Mouse (Mus musculus) MEL (cell line): ENCODE measurements around the gene Plekhj1. TPM values are rescaled to one million over a fixed set of nuclear protein-coding genes. Genes with fewer than 3 reads are reported as not detected.
A peak's percentile ranks its signal among the peaks of the same experiment; 100 is the strongest.

Source experiments
- DNase-seq: peaks from one replicate; pipeline ENCODE4 v3.0.0; 2011; ENCODE audit warnings: low read depth, low spot score
- H3K27ac ChIP-seq: 2 replicates; pipeline ENCODE4 v1.5.1; 2012; ENCODE audit warnings: low read depth, mild to moderate bottlenecking, control low read depth, low read length, moderate library complexity; ENCODE audit not compliant: control insufficient read depth
- H3K27me3 ChIP-seq, 2 experiments: fragments of 150-350 bp in 1 of 2; sonication (generic) in 1 of 2; 2 replicates each; pipeline ENCODE4 v1.6.1; 2012; ENCODE audit warnings: low read length in 2 of 2, mild to moderate bottlenecking in 2 of 2, improper control_type of control experiment in 1 of 2, moderate library complexity in 1 of 2; ENCODE audit not compliant: insufficient read depth in 2 of 2, control insufficient read depth in 1 of 2
- H3K36me3 ChIP-seq, 2 experiments: 2 replicates each; pipeline ENCODE4 v1.6.1; 2012 to 2014; ENCODE audit warnings: low read length in 2 of 2, improper control_type of control experiment in 1 of 2, inconsistent platforms in 1 of 2, mild to moderate bottlenecking in 1 of 2; ENCODE audit not compliant: insufficient read depth in 2 of 2, control insufficient read depth in 1 of 2
- H3K4me1 ChIP-seq, 2 experiments: fragments of 150-350 bp in 1 of 2; sonication (generic) in 1 of 2; 2 replicates each; pipeline ENCODE4 v1.6.1; 2012; ENCODE audit warnings: low read length in 2 of 2, improper control_type of control experiment in 1 of 2, mild to moderate bottlenecking in 1 of 2; ENCODE audit not compliant: insufficient read depth in 2 of 2, control insufficient read depth in 1 of 2
- H3K4me3 ChIP-seq, 2 experiments: fragments of 150-350 bp in 1 of 2; sonication (generic) in 1 of 2; 2 replicates each; pipeline ENCODE4 v1.5.1; 2012; ENCODE audit warnings: low read depth in 2 of 2, low read length in 2 of 2, mild to moderate bottlenecking in 2 of 2, moderate library complexity in 2 of 2, control low read depth in 1 of 2, improper control_type of control experiment in 1 of 2; ENCODE audit not compliant: control insufficient read depth in 1 of 2, insufficient read depth in 1 of 2
- H3K79me2 ChIP-seq: 2 replicates; pipeline ENCODE4 v1.6.1; 2012; ENCODE audit warnings: mild to moderate bottlenecking, low read length, moderate library complexity; ENCODE audit not compliant: control insufficient read depth, poor library complexity, insufficient read depth
- H3K9ac ChIP-seq: 2 replicates; pipeline ENCODE4 v1.6.1; 2012; ENCODE audit warnings: low read depth, mild to moderate bottlenecking, control low read depth, low read length, moderate library complexity; ENCODE audit not compliant: control insufficient read depth, poor library complexity, severe bottlenecking
- H3K9me3 ChIP-seq: fragments of 150-350 bp; sonication (generic); replicated peaks from 2 replicates; pipeline ENCODE4 v1.6.1; 2012; ENCODE audit warnings: mild to moderate bottlenecking, low read length, improper control_type of control experiment, moderate library complexity; ENCODE audit not compliant: insufficient read depth
- BHLHE40 ChIP-seq: IDR thresholded peaks from 2 replicates; pipeline ENCODE4 v1.6.1; 2012; ENCODE audit warnings: low read depth, mild to moderate bottlenecking, inconsistent platforms, low read length, improper control_type of control experiment, borderline replicate concordance
- CHD1 ChIP-seq: IDR thresholded peaks from 2 replicates; pipeline ENCODE4 v1.6.1; 2012; ENCODE audit warnings: low read depth, mild to moderate bottlenecking, inconsistent platforms, low read length, improper control_type of control experiment
- CTCF ChIP-seq, 3 experiments: IDR thresholded peaks in 2 of 3; conservative IDR thresholded peaks in 1 of 3; 2 replicates each; pipeline ENCODE4 v1.5.1; 2011 to 2012; ENCODE audit warnings: low read length in 3 of 3, low read depth in 2 of 3, mild to moderate bottlenecking in 2 of 3, improper control_type of control experiment in 1 of 3, inconsistent platforms in 1 of 3, mixed read lengths in 1 of 3, moderate library complexity in 1 of 3; ENCODE audit not compliant: control insufficient read depth in 1 of 3, insufficient read depth in 1 of 3, poor library complexity in 1 of 3, severe bottlenecking in 1 of 3
- E2F4 ChIP-seq: IDR thresholded peaks from 2 replicates; pipeline ENCODE4 v1.6.1; 2011; ENCODE audit warnings: low read depth, low read length, improper control_type of control experiment, borderline replicate concordance
- ETS1 ChIP-seq: IDR thresholded peaks from 2 replicates; pipeline ENCODE4 v1.6.1; 2012; ENCODE audit warnings: low read depth, mild to moderate bottlenecking, inconsistent platforms, low read length, improper control_type of control experiment, moderate library complexity
- GABPA ChIP-seq: IDR thresholded peaks from 2 replicates; pipeline ENCODE4 v1.6.1; 2012; ENCODE audit warnings: low read depth, mild to moderate bottlenecking, inconsistent platforms, low read length, improper control_type of control experiment, moderate library complexity
- GATA1 ChIP-seq: IDR thresholded peaks from 2 replicates; pipeline ENCODE4 v1.6.1; 2011; ENCODE audit warnings: low read depth, low read length, improper control_type of control experiment
- HCFC1 ChIP-seq: IDR thresholded peaks from 2 replicates; pipeline ENCODE4 v1.6.1; 2012; ENCODE audit warnings: low read depth, mild to moderate bottlenecking, inconsistent platforms, low read length, improper control_type of control experiment, moderate library complexity
- JUND ChIP-seq: IDR thresholded peaks from 2 replicates; pipeline ENCODE4 v1.6.1; 2011; ENCODE audit warnings: low read depth, mild to moderate bottlenecking, improper control_type of control experiment, low read length
- KAT2A ChIP-seq: conservative IDR thresholded peaks from 2 replicates; pipeline ENCODE4 v1.6.1; 2012; ENCODE audit warnings: low read depth, low read length, improper control_type of control experiment, inconsistent platforms
- MAFK ChIP-seq: IDR thresholded peaks from 2 replicates; pipeline ENCODE4 v1.6.1; 2011; ENCODE audit warnings: low read depth, mild to moderate bottlenecking, low read length, improper control_type of control experiment, borderline replicate concordance
- MXI1 ChIP-seq: IDR thresholded peaks from 2 replicates; pipeline ENCODE4 v1.6.1; 2011; ENCODE audit warnings: mild to moderate bottlenecking, low read depth, low read length, improper control_type of control experiment
- MYB ChIP-seq: IDR thresholded peaks from 2 replicates; pipeline ENCODE4 v1.6.1; 2011; ENCODE audit warnings: mild to moderate bottlenecking, low read depth, low read length, improper control_type of control experiment
- MYC ChIP-seq: IDR thresholded peaks from 2 replicates; pipeline ENCODE4 v1.6.1; 2011; ENCODE audit warnings: low read depth, mild to moderate bottlenecking, low read length, improper control_type of control experiment, moderate library complexity
- NELFE ChIP-seq: IDR thresholded peaks from 2 replicates; pipeline ENCODE4 v1.6.1; 2011; ENCODE audit warnings: low read depth, low read length, improper control_type of control experiment
- NRF1 ChIP-seq: IDR thresholded peaks from 2 replicates; pipeline ENCODE4 v1.6.1; 2014; ENCODE audit warnings: low read depth, mild to moderate bottlenecking, inconsistent platforms, low read length, improper control_type of control experiment, moderate library complexity; ENCODE audit not compliant: poor library complexity, insufficient read depth, severe bottlenecking
- POLR2A ChIP-seq, 2 experiments: IDR thresholded peaks; 2 replicates each; pipeline ENCODE4 v1.6.1; 2011 to 2012; ENCODE audit warnings: low read length in 2 of 2, mild to moderate bottlenecking in 2 of 2, control low read depth in 1 of 2, improper control_type of control experiment in 1 of 2, low read depth in 1 of 2, moderate library complexity in 1 of 2; ENCODE audit not compliant: control insufficient read depth in 1 of 2, insufficient read depth in 1 of 2, poor library complexity in 1 of 2
- POLR2AphosphoS2 ChIP-seq: IDR thresholded peaks from 2 replicates; pipeline ENCODE4 v1.6.1; 2011; ENCODE audit warnings: low read length, improper control_type of control experiment
- POLR2AphosphoS5 ChIP-seq: IDR thresholded peaks from 2 replicates; pipeline ENCODE4 v1.6.1; 2012; ENCODE audit warnings: low read depth, borderline replicate concordance, mild to moderate bottlenecking, inconsistent platforms, low read length, moderate library complexity, mixed read lengths
- RAD21 ChIP-seq: IDR thresholded peaks from 2 replicates; pipeline ENCODE4 v1.6.1; 2011; ENCODE audit warnings: mild to moderate bottlenecking, low read depth, low read length, improper control_type of control experiment
- SIN3A ChIP-seq: IDR thresholded peaks from 2 replicates; pipeline ENCODE4 v1.6.1; 2012; ENCODE audit warnings: low read length, improper control_type of control experiment, inconsistent platforms
- SMC3 ChIP-seq: IDR thresholded peaks from 2 replicates; pipeline ENCODE4 v1.6.1; 2011; ENCODE audit warnings: low read depth, low read length, improper control_type of control experiment
- TAL1 ChIP-seq: IDR thresholded peaks from 2 replicates; pipeline ENCODE4 v1.6.1; 2012; ENCODE audit warnings: mild to moderate bottlenecking, inconsistent platforms, low read length, moderate library complexity, mixed read lengths
- TCF12 ChIP-seq: IDR thresholded peaks from 2 replicates; pipeline ENCODE4 v1.6.1; 2014; ENCODE audit warnings: low read depth, mild to moderate bottlenecking, inconsistent platforms, low read length, improper control_type of control experiment, moderate library complexity
- UBTF ChIP-seq: IDR thresholded peaks from 2 replicates; pipeline ENCODE4 v1.6.1; 2012; ENCODE audit warnings: low read depth, mild to moderate bottlenecking, inconsistent platforms, low read length, improper control_type of control experiment, moderate library complexity, borderline replicate concordance; ENCODE audit not compliant: insufficient read depth
- USF1 ChIP-seq: IDR thresholded peaks from 2 replicates; pipeline ENCODE4 v1.6.1; 2014; ENCODE audit warnings: low read depth, mild to moderate bottlenecking, inconsistent platforms, low read length, improper control_type of control experiment, moderate library complexity
- USF2 ChIP-seq, 2 experiments: IDR thresholded peaks; 2 replicates each; pipeline ENCODE4 v1.6.1; 2011 to 2012; ENCODE audit warnings: improper control_type of control experiment in 2 of 2, low read length in 2 of 2, borderline replicate concordance in 1 of 2, inconsistent platforms in 1 of 2, low read depth in 1 of 2, mild to moderate bottlenecking in 1 of 2; ENCODE audit not compliant: insufficient read depth in 1 of 2
- ZKSCAN1 ChIP-seq: IDR thresholded peaks from 2 replicates; pipeline ENCODE4 v1.6.1; 2012; ENCODE audit warnings: low read depth, mild to moderate bottlenecking, inconsistent platforms, low read length, improper control_type of control experiment, moderate library complexity
- ZNF384 ChIP-seq: IDR thresholded peaks from 2 replicates; pipeline ENCODE4 v1.6.1; 2012; ENCODE audit warnings: low read depth, mild to moderate bottlenecking, inconsistent platforms, low read length, improper control_type of control experiment
- polyA plus RNA-seq, 2 experiments: library from polyadenylated mRNA; stranded (reverse) in 1 of 2; unstranded in 1 of 2; fragments of >175 nt in 1 of 2; fragments of >200 nt in 1 of 2; gene quantifications; 2 replicates each; pipeline versions ENCODE4 v1.2.1 to v1.2.4; 2012; ENCODE audit warnings: low replicate concordance in 2 of 2, low read depth in 1 of 2; ENCODE audit not compliant: insufficient read length in 2 of 2, insufficient read depth in 1 of 2, missing spikeins in 1 of 2
- total RNA-seq: library from RNA; depleted of rRNA; stranded (reverse); fragments of 300-350 nt; gene quantifications from 2 replicates; pipeline ENCODE4 v1.2.3, GENCODE M21; 2012

Gene Plekhj1
- total and polyA plus RNA-seq, 3 experiments: 86.9 to 217 TPM; not detected in 1

DNA sequence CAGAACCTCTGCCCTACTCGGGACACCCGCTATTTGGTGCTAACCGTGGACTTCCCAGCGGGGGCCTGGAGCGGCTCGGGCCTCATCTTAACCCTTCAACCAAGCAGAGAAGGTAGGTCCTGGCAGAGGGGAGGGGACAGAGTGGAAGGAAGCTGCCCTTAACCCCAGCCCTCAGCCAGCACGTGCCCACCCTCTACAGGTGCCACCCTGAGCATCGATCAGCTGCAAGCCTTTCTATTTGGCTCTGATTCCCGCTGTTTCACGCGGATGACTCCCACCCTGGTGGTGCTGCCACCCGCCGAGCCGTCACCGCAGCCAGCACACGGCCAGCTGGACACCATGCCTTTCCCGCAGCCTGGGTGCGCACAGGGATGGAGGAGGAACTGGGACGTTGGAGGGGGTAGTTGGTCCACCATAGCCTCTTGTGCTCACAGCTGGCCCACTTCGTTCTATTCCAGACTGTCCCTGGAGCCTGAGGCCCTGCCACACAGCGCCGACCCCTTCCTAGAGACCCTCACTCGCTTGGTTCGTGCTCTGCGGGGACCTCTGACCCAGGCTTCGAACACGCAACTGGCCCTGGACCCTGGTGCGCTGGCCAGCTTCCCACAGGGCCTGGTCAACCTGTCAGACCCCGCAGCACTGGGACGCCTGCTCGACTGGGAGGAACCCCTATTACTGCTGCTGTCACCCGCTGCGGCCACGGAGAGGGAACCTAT, 8.1 kb upstream of the Plekhj1 start:
- Histone ChIP-seq H3K9me3 (no peaks in the 10 kb centered on the region), H3K27ac (peak overlapping the region; percentile 11; the same call in 1 of the 2 replicates), H3K9ac (peak overlapping the region; percentile 78), H3K4me3 (peak overlapping the region; percentile 28 to 55; a peak in 3 of 4 replicates), H3K4me1 (0 out of 4 replicates have a peak, but pooled peaks cover 0 to 5% of the 10 kb centered on the region in 2 experiments), H3K79me2 (peaks cover 1% of the 10 kb centered on the region; the same call in 1 of the 2 replicates), H3K27me3 (no peaks in the 10 kb centered on the region), H3K36me3 (no peaks in the 10 kb centered on the region)
- TF ChIP-seq ETS1: no peak
- TF ChIP-seq KAT2A: no peak
- TF ChIP-seq POLR2A (IDR thresholded peaks at IDR 0.05; ENCODE audit: control insufficient read depth in 1 of 2, insufficient read depth in 1 of 2, low read depth in 1 of 2, low read length in 2 of 2, poor library complexity in 1 of 2): no peak
- TF ChIP-seq GATA1: no peak
- no peak for TF ChIP-seq UBTF
- TF ChIP-seq NRF1: no peak
- DNase-seq: no peak

GRCm38 (mm10) chr10:80805925-80806324, 7.5 kb upstream of the Plekhj1 start:
- H3K36me3 ChIP-seq: no peaks in the 10 kb centered on the region
- no peak for TF ChIP-seq E2F4
- no peak for TF ChIP-seq ZKSCAN1
- TF ChIP-seq JUND: 0 out of 2 replicates have a peak, but pooled peaks have one; percentile 41
- no peak for TF ChIP-seq CHD1
- no peak for TF ChIP-seq POLR2AphosphoS2
- peak; percentile 78 for TF ChIP-seq SMC3
- TF ChIP-seq BHLHE40: peak; percentile 44; the same call in 1 of the 2 replicates
- no peak for TF ChIP-seq KAT2A
- TF ChIP-seq NELFE: no peak
- TF ChIP-seq USF2 (IDR thresholded peaks at IDR 0.05; ENCODE audit: borderline replicate concordance in 1 of 2, insufficient read depth in 1 of 2, low read depth in 1 of 2, low read length in 2 of 2): no peak
- no peak for TF ChIP-seq UBTF
- no peak for TF ChIP-seq MAFK
- peak; percentile 11; the same call in 1 of the 2 replicates for TF ChIP-seq HCFC1
- TF ChIP-seq USF1: no peak
- no peak for TF ChIP-seq GABPA
- TF ChIP-seq TCF12: peak; percentile 15; the same call in 1 of the 2 replicates
- no peak for TF ChIP-seq MYB
- TF ChIP-seq POLR2A (IDR thresholded peaks at IDR 0.05; ENCODE audit: control insufficient read depth in 1 of 2, insufficient read depth in 1 of 2, low read depth in 1 of 2, low read length in 2 of 2, poor library complexity in 1 of 2): no peak; a peak in 1 of 4 replicates
- no peak for TF ChIP-seq MXI1
- peak; percentile 74 to 87 (median 83) for TF ChIP-seq CTCF (IDR thresholded peaks at IDR 0.05 in 2 of 3, conservative IDR thresholded peaks at IDR 0.05 in 1 of 3; ENCODE audit: control insufficient read depth in 1 of 3, insufficient read depth in 1 of 3, low read depth in 2 of 3, low read length in 3 of 3, poor library complexity in 1 of 3, severe bottlenecking in 1 of 3)
- TF ChIP-seq SIN3A: peak; percentile 48
- TF ChIP-seq MYC: 0 out of 2 replicates have a peak, but pooled peaks have one; percentile 11
- TF ChIP-seq ZNF384: no peak
- peak; percentile 71 for TF ChIP-seq RAD21
- no peak for TF ChIP-seq TAL1
- TF ChIP-seq POLR2AphosphoS5: no peak

More at GRCm38 (mm10) chr10:80805925-80806324, 7.5 kb upstream of the Plekhj1 start:
- 0 out of 4 replicates have a peak, but pooled peaks cover 0 to 5% of the 10 kb centered on the region in 2 experiments for H3K4me1 ChIP-seq
- no peak overlapping the region for H3K4me3 ChIP-seq
- no peak overlapping the region for H3K27ac ChIP-seq
- H3K9ac ChIP-seq: no peak overlapping the region
- peak; percentile 81 for DNase-seq
- no peaks in the 10 kb centered on the region for H3K27me3 ChIP-seq
- no peaks in the 10 kb centered on the region for H3K9me3 ChIP-seq
- peaks cover 7% of the 10 kb centered on the region for H3K79me2 ChIP-seq
